Mouse (Mus musculus) thymus, postnatal 25 days (tissue): ENCODE results near the gene Trank1.

Experiments
- DNase-seq: peaks from one replicate; pipeline ENCODE4 v3.0.0; 2022

The Trank1 gene

DNA sequence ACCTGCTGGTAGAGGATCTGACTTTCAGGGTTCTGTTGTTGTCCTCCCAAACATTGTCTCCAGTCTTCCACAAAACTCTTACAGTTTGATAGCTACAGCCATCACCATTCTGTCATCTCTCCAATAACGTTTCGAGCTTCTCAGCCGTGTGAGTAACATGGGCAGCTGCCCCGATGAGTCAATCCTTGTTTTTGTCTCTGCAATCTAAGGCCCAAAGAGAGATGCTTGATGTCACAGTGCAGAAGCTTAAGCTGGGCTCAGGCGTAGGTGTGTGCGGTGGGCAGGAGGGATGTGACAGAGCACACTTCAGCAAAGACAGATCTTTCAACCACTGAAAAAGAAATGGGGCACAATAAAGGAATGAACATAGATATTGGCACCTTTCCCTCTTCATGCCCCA is 7.5 kb upstream of the Trank1 start:
- DNase-seq = no peak

GRCm38 (mm10) chr9:111306142-111306541 is 5.4 kb upstream of the Trank1 start:
- DNase-seq = no peak

DNA sequence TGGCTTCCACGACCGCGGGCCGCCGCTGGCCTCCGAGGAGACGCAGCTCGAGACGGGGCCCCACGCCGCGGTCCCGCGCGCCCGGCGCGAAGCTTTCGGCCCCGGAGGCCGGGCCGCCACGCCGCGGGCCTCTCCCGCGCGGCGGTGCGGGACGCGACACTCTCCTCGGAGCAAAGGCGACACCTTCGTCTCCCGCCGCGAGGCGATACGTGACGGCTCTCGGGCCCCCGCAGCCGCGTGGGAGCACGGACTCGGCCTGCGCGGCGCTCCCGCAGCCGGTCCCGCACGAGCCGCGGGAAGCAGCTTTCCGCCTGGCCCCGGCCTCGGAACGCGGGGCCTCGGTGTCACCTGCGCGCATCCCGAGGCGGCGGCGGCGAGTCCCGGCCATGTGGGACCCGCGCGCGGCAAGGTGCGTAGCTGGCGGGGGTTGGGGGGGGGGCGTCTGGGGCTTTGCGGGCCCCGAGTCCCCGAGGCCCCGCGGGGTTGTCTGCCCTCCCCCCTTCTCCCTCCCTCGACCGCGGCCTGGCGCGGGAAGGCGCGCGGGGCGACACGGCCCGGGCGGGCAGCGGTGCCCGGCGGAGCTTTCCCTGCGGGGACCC is 403 bp downstream of the Trank1 start:
- DNase-seq = peak; percentile 1

DNA sequence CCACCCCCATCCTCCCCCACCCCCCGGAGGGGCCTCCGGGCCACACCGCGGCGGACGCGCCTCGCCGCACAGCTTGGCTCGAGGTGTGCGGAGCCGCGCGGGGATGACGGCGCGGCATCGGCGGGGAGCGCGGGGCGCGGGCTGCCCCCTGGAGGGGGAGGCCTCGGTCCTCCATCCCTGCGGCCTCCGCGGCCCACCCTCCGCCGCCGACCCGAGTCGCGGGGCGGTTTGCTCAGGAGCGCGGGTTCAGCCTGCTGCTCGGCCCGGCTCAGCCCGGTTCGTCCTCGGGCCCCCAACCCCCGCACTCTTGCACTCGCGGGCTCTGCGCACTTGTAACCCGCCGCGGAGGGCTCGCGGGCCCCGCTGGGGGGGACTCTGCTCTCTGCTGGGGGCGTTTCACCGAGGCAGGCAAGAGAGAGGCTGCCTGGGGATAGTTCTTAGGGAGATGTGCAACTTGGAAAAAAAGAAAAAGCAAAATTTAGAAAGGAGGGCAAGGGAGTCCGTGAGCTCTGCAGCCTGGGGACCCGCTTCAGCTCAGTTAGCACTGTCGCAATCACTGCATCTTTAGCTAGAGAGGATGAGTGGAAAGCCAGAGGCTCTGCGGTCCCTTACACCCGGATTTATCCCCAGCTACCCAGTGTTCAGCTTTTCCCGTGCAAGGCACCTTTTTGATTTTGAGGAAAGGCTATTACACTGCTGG is 1.1 kb downstream of the Trank1 start:
- no peak for DNase-seq

DNA sequence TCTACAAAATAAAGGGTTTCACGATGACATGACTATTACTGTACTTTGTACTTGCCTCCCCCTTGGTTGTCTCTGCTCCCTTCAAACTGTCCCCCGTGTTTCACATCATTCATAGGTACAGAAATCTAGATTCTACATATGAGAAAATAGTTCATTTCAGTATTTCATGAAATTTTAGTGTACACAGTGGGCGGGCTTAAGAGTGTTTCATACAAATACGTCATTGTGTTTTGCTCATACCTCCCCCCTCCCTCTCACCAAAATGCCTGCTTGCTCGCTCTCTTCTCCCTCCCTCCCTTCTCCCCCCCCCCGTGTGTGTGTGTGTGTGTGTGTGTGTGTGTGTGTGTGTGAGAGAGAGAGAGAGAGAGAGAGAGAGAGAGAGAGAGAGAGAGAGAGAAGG is 1.8 kb downstream of the Trank1 start:
- no peak for DNase-seq

GRCm38 (mm10) chr9:111313793-111314192 is 2.3 kb downstream of the Trank1 start:
- no peak for DNase-seq

DNA sequence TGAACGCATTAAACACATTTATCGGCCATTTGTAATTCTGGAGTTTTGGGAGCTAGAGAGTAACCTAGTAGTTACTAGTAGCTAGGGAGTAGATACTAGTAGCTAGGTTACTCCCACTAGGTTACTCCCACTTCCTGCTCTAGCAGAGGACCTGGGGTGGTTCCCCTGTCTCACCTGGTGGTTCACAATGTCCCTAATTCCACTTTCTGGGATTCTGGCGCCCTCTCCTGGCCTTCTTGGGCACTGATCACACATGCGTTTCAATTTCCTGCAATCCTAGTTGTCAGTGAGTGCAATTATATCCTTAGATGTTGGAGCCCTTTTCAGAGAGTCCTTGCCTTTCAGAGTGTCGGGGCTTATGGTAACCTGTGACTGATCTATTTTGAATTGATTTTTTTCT is 2.7 kb downstream of the Trank1 start:
- peak; percentile 45 for DNase-seq

GRCm38 (mm10) chr9:111320912-111321311 is 9.4 kb downstream of the Trank1 start:
- DNase-seq = no peak

DNA sequence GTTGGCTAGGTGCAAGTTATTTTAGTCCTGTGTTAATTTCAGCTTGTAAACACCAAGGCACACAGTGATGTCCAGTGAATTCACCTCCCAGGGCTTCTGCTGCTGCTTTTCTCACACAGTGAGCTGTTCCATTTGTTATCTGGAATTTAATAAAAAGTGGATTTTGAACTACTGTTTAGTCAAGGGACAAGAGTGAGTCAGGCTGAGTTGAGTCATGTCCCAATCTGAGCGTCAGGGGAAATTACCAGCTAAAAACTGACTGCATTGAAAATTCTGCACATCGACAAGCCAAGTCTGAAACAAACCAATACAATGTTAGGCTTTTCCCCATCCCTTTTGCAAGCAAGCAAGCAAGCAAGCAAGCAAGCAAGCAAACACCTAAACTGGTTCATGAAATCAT is 13.3 kb downstream of the Trank1 start:
- no peak for DNase-seq

DNA sequence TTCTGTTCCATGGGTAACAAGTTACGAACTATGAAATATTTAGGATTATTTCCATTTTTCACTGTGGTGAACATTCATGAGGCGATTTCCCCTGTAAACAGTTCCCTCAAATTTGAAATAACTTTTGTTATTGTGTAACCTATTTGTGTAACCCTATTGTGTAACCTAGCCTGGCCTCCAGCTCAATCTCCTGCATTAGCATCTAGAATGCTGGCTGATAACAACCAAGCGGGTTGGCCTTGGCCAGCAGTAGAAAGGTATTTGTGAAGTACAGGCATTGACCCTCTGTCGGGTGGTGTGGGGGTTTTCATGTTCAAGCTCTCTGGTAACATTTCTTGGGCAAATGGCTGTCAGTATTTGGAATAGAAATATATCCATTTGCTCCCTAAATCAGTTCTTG is 18.3 kb downstream of the Trank1 start:
- no peak for DNase-seq

DNA sequence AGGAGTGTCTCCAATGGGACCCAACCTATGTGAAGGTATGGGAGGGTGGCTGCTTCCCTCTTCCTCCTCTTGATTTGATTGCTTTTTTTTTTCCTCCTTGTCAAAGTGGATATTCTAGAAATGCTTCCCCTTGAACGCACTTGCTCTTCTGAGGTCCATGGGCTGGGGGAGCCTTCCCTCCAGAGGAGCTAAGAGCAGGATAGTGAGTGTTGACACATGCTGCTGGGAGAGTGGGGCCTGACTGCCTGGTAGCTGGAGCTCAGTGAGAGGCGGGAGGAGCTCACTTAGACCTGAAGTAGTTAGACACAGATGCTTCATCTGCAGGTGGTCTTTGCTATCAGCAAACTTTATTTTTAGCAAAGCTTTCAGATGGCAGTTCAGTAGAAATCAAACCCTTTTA is 22.3 kb downstream of the Trank1 start:
- DNase-seq = no peak

- no peak for DNase-seq
Measured at GRCm38 (mm10) chr9:111334555-111335164, 23.1 kb downstream of the Trank1 start.

GRCm38 (mm10) chr9:111351233-111351632 is 39.7 kb downstream of the Trank1 start:
- DNase-seq = no peak

DNA sequence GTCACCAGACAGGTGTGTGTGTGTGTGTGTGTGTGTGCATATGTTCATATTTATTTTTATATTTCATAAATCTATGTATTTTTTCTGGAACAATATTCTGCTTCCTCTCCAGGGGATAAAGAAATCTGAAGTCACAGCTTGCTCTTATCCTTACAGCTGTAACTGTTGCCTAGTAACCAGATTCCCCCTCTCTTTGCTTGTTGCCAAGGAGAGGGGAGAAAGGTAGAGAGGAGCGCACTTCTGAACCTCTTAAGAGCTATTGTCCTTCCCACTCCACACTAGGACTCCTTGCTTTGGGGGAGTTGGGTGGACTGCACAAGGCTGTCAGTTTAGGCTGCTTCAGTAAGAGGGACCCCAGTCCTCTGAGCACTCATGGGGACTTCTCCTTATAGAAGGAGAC is 40.1 kb downstream of the Trank1 start:
- no peak for DNase-seq

DNA sequence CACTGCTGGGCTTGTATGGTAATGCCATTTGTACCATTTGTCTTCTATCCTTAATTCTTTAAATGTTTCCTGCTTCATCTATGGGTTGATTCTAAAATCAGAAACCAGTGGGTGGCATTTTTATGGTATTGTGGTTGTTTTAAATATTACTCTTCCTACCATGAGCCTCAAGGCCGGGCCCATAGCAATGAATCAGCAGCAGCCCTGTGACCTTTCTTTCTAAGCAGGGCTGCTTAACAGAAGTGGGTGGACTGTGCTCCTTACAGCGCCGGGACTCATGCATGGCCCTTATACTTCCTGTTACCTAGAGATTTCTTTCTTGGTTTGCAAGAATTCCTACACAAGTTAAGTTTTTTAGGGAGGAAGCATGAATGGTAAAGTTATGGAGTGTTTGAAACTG is 41.1 kb downstream of the Trank1 start:
- no peak for DNase-seq

GRCm38 (mm10) chr9:111355041-111355440 is 43.5 kb downstream of the Trank1 start:
- no peak for DNase-seq

DNA sequence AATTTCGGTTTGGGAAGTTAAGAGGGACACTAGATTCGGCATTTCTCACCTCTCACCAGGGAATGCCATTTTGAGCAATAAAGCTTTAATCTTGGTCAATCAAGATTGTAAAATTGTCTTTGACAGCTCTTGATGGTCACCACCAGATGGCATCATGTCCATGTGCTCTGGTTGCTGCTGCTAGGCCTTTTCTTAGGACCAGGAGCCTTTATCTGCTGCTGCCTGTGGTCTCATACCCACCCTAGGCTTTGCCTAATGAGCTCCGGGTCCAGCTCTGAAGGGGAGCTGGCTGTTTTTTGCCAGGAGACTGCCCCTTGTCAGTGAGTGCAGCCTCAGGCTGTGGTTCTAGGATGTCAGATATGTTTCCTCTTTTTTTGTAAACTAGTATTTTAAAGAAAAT is 44.8 kb downstream of the Trank1 start:
- DNase-seq = no peak

DNA sequence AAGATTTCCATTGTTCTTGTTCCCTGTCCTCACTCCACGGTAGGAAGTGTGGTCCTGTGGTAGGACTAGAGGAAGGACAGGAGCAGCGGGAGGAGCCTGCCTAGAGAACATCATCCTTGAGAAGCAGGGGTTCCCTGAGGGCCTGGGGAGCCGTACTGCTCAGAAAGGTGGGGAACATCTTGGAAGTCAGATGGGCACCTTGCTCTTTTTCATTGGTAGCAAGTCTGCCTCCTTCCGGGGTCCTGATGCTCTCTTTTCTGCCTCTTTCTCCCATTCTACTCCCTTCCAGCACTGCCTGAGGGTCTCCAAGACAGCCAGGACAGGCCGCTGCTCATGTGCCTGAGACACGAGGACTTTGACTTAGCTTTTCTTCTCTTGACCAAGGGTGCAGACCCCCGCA is 52.1 kb downstream of the Trank1 start:
- DNase-seq = no peak

DNA sequence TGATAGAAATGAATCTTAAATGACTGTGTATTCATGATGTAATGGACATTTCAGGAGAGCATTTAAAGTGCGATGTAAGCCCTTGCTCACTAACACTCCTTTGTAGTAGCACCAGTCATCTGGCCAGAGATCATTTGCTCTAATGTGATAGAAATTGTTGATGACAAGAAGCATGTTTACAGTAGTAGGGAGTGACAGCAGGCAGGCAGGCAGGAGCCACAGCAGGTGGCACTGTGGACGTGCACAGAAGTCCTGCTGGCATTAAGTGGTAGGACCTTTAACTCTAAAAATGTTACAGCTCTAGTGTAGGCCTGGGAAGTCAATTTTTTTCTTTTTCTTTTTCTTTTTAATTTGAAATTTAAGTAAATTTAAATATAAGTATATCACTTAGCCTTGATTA is 56.2 kb downstream of the Trank1 start:
- DNase-seq = no peak

DNA sequence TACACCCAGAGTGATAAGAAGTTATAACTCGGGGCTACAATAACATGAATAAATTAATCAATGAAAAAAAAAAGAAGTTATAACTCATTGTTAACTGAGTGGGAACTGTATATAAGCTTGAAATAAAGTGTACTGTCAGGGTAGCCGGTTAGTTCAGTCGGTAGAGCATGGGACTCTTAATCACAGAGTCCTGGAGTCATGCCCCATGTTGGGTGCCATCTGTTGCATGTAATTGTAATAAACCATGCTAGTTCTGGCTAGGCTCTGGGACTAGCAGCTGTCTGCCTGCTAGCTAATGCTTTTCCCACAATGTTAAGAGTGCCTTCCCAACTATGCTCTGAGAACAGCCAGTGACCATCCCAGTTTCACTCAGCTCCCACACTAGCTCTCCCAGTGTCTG is 60.5 kb downstream of the Trank1 start:
- no peak for DNase-seq

DNA sequence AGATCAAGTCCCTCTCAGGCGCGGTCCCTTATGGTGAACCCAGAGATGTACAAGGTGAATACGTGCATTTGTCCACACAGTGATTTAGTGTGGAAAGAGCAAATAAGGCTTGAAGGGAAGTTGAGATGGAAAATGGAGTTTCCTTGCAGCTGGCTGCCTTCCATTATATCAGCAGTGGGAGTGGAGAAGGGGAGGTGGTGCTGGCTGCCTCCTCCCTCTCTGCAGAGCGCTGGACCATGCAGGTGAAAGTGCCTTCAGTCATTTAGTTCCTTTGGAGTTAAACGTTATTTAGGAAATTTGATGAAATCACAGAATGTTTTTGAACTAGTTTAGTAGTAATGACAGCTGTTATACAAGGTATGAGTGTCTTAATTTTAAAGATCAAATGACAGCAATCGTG is 66.3 kb downstream of the Trank1 start:
- no peak for DNase-seq

DNA sequence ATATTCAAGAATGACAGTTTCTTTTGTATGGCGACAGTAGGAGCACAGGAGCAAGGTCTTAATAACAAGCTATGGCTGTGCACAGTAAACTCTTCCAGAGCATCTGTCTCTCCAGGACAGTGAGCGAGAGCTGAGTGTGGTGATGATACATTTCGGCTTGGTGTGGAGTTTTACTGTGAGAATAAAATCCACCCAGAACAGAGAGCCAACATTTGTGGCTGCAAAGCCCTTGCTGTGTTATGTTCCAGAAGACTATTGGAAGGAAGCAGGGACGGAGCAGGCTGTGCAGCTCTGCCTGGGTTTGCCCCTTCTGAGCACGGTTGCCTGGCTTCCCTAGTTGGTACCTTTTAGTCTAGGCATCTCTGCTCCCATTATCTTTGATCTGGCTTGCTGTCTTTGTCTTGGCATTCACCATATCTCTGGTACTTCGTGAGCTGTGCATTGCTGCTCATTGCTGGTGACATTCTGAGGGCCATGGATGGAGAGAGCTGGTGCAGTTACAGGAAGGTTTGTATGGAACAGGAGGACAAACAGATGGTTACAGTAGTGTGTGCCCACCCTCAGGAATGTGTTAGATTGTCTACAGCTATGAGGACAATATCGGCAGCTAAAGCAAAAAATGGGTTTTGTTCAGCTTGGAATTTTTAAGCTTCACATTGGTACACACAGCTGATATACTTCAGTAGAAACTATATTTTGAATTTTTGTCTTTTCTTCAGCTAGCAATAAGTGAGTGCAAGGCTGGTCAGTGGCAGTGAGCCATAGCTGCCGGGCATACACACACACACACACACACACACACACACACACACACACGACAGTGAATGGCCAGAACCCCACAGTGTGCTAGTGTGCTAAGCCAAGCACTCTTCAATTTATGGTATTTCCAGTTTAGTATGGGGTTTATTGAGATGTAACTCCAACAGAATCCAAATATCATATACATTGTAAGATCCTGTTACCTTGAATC is 69.8 kb downstream of the Trank1 start:
- no peak for DNase-seq

DNA sequence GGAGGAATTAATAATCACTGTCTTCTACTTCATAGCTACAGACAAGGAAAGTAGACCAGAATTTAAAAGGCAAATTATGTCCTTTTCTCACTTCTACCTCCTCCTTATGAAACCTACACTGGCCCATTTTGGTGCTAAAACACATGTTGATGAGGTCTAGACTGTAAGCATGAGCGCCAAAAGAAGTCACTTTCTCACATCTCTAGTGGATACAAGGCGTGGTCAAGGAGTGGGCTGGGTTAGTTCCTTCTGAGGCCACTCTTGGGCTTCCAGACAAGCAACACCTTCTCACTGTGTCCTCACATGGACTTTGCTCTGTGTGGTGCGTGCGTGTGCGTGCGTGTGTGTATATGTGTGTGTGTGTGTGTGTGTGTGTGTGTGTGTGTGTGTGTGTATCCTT is 70.9 kb downstream of the Trank1 start:
- no peak for DNase-seq
